Mouse (Mus musculus): ENCODE results near the gene Taok1. TPM values are rescaled to one million over a fixed set of nuclear protein-coding genes. Genes with fewer than 3 reads are reported as not detected.

Taok1 gene
- polyA plus RNA-seq, 1 experiment from 2014 or later, result 32.1 TPM

GRCm38 (mm10) chr11:77499354-77499753 lies 108.3 kb downstream of the Taok1 start:
- no peaks in the 10 kb centered on the region for H3K27me3 ChIP-seq (ENCODE audit: control insufficient read depth, insufficient read depth, low read length)
- H3K4me2 ChIP-seq (ENCODE audit: low read depth, low read length), result no peak overlapping the region
- peaks cover 26% of the 10 kb centered on the region for H3K4me1 ChIP-seq (ENCODE audit: control insufficient read depth, insufficient read depth, low read length)
- H3K9ac ChIP-seq (replicated peaks; ENCODE audit: low read depth, low read length), result no peak overlapping the region
- 81% methylated on average over 7 of the region's 7 CpGs for WGBS
- H3K9me3 ChIP-seq (ENCODE audit: control insufficient read depth, low read length), result no peaks in the 10 kb centered on the region
- ATAC-seq (ENCODE audit: low read depth), result no peak
- no peak overlapping the region for H3K27ac ChIP-seq (ENCODE audit: low read depth, low read length)
- peaks cover 30% of the 10 kb centered on the region for H3K36me3 ChIP-seq (ENCODE audit: control insufficient read depth, insufficient read depth, low read length)
- H3K4me3 ChIP-seq (ENCODE audit: low read depth, low read length), result no peak overlapping the region

- no peak for ATAC-seq (ENCODE audit: low read depth)
- Histone ChIP-seq H3K36me3 (ENCODE audit: control insufficient read depth, insufficient read depth, low read length) (peaks cover 23% of the 10 kb centered on the region), H3K27me3 (ENCODE audit: control insufficient read depth, insufficient read depth, low read length) (no peaks in the 10 kb centered on the region), H3K9ac (replicated peaks; ENCODE audit: low read depth, low read length) (no peak overlapping the region), H3K4me3 (ENCODE audit: low read depth, low read length) (no peak overlapping the region), H3K27ac (ENCODE audit: low read depth, low read length) (no peak overlapping the region), H3K4me1 (ENCODE audit: control insufficient read depth, insufficient read depth, low read length) (peaks cover 30% of the 10 kb centered on the region), H3K4me2 (ENCODE audit: low read depth, low read length) (no peak overlapping the region), H3K9me3 (ENCODE audit: control insufficient read depth, low read length) (no peaks in the 10 kb centered on the region)
- 71% methylated on average over 12 of the region's 12 CpGs for WGBS
These were observed 109.1 kb downstream of the Taok1 start for GRCm38 (mm10) chr11:77498261-77499139.

- Histone ChIP-seq H3K9ac (replicated peaks; ENCODE audit: low read depth, low read length) (no peak overlapping the region), H3K4me1 (ENCODE audit: control insufficient read depth, insufficient read depth, low read length) (peaks cover 30% of the 10 kb centered on the region), H3K9me3 (ENCODE audit: control insufficient read depth, low read length) (no peaks in the 10 kb centered on the region), H3K4me2 (ENCODE audit: low read depth, low read length) (no peak overlapping the region), H3K36me3 (ENCODE audit: control insufficient read depth, insufficient read depth, low read length) (peaks cover 16% of the 10 kb centered on the region), H3K4me3 (ENCODE audit: low read depth, low read length) (no peak overlapping the region), H3K27me3 (ENCODE audit: control insufficient read depth, insufficient read depth, low read length) (no peaks in the 10 kb centered on the region), H3K27ac (ENCODE audit: low read depth, low read length) (peak overlapping the region; percentile 40; the same call in 1 of the 2 replicates)
- no peak for ATAC-seq (ENCODE audit: low read depth)
- 29% methylated on average over 4 of the region's 4 CpGs for WGBS
These were observed 109.8 kb downstream of the Taok1 start for GRCm38 (mm10) chr11:77497851-77498250.

DNA sequence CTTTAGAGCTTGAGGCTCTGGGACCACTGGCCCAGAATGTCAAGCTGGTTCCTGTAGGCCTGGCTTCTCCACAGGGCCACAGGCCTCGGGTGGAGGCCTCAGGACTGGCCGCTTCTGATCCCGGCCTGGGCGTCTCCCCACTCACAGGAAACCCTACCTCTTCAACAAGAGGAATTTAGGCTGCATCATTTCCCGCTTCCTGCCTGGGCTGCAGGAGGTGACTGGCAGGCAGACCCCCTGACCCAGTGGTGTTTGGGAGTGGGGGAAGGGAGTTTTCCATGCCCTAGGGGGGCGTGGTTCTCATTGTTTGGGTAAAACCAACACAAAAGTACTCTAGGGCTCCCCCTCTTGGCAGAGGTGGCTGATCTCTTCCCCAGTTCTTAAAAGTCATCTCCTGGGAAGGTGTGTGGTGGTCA lies 110.3 kb downstream of the Taok1 start:
- 16% methylated on average over 6 of the region's 6 CpGs for WGBS
- ATAC-seq (ENCODE audit: low read depth), result no peak
- Histone ChIP-seq H3K36me3 (ENCODE audit: control insufficient read depth, insufficient read depth, low read length) (peaks cover 12% of the 10 kb centered on the region), H3K4me3 (ENCODE audit: low read depth, low read length) (no peak overlapping the region), H3K27me3 (ENCODE audit: control insufficient read depth, insufficient read depth, low read length) (no peaks in the 10 kb centered on the region), H3K4me2 (ENCODE audit: low read depth, low read length) (no peak overlapping the region), H3K27ac (ENCODE audit: low read depth, low read length) (peak overlapping the region; percentile 40; the same call in 1 of the 2 replicates), H3K9ac (replicated peaks; ENCODE audit: low read depth, low read length) (no peak overlapping the region), H3K4me1 (ENCODE audit: control insufficient read depth, insufficient read depth, low read length) (peaks cover 32% of the 10 kb centered on the region), H3K9me3 (ENCODE audit: control insufficient read depth, low read length) (no peaks in the 10 kb centered on the region)

GRCm38 (mm10) chr11:77495507-77495906 lies 112.1 kb downstream of the Taok1 start:
- H3K36me3 ChIP-seq (ENCODE audit: control insufficient read depth, insufficient read depth, low read length), result peaks cover 11% of the 10 kb centered on the region
- no peak overlapping the region for H3K4me2 ChIP-seq (ENCODE audit: low read depth, low read length)
- no peaks in the 10 kb centered on the region for H3K9me3 ChIP-seq (ENCODE audit: control insufficient read depth, low read length)
- no peak overlapping the region for H3K27ac ChIP-seq (ENCODE audit: low read depth, low read length)
- peaks cover 42% of the 10 kb centered on the region for H3K4me1 ChIP-seq (ENCODE audit: control insufficient read depth, insufficient read depth, low read length)
- ATAC-seq (ENCODE audit: low read depth), result no peak
- H3K4me3 ChIP-seq (ENCODE audit: low read depth, low read length), result no peak overlapping the region
- no peaks in the 10 kb centered on the region for H3K27me3 ChIP-seq (ENCODE audit: control insufficient read depth, insufficient read depth, low read length)
- no peak overlapping the region for H3K9ac ChIP-seq (replicated peaks; ENCODE audit: low read depth, low read length)

DNA sequence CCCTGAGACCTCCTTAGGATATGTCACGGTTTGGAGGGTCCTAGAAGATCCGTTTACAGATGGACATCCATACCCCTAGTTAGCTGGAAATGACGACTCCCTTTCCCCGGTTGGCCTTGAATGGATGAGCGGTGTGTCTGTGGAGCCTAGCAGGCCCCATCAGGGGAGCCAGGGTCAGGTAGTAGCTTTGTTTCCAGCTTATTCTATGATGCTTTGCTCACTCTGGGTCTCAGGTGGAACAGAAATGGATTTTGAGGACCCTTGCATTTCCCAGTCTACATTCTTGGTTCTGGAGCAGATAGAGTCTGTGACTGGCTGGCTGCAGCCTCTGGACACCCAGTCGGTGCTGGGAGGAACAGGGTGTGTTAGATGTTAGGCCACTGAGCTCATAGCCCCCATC lies 112.8 kb downstream of the Taok1 start:
- peaks cover 47% of the 10 kb centered on the region for H3K4me1 ChIP-seq (ENCODE audit: control insufficient read depth, insufficient read depth, low read length)
- H3K9me3 ChIP-seq (ENCODE audit: control insufficient read depth, low read length), result no peaks in the 10 kb centered on the region
- H3K27ac ChIP-seq (ENCODE audit: low read depth, low read length), result no peak overlapping the region
- H3K4me2 ChIP-seq (ENCODE audit: low read depth, low read length), result peak overlapping the region; percentile 85
- H3K27me3 ChIP-seq (ENCODE audit: control insufficient read depth, insufficient read depth, low read length), result no peaks in the 10 kb centered on the region
- H3K4me3 ChIP-seq (ENCODE audit: low read depth, low read length), result peak overlapping the region; percentile 96
- H3K9ac ChIP-seq (replicated peaks; ENCODE audit: low read depth, low read length), result peak overlapping the region; percentile 94
- 79% methylated on average over 6 of the region's 6 CpGs for WGBS
- no peak for ATAC-seq (ENCODE audit: low read depth)
- peaks cover 5% of the 10 kb centered on the region for H3K36me3 ChIP-seq (ENCODE audit: control insufficient read depth, insufficient read depth, low read length)

GRCm38 (mm10) chr11:77494344-77494676 lies 113.3 kb downstream of the Taok1 start:
- Histone ChIP-seq H3K4me3 (ENCODE audit: low read depth, low read length) (peak overlapping the region; percentile 96), H3K27ac (ENCODE audit: low read depth, low read length) (peak overlapping the region; percentile 81), H3K4me2 (ENCODE audit: low read depth, low read length) (peak overlapping the region; percentile 85), H3K9me3 (ENCODE audit: control insufficient read depth, low read length) (no peaks in the 10 kb centered on the region), H3K4me1 (ENCODE audit: control insufficient read depth, insufficient read depth, low read length) (peaks cover 47% of the 10 kb centered on the region), H3K27me3 (ENCODE audit: control insufficient read depth, insufficient read depth, low read length) (no peaks in the 10 kb centered on the region), H3K36me3 (ENCODE audit: control insufficient read depth, insufficient read depth, low read length) (no peaks in the 10 kb centered on the region; the same call in 1 of the 2 replicates), H3K9ac (replicated peaks; ENCODE audit: low read depth, low read length) (peak overlapping the region; percentile 94)
- ATAC-seq (ENCODE audit: low read depth), result no peak
- WGBS, result 33% methylated on average over 4 of the region's 4 CpGs

DNA sequence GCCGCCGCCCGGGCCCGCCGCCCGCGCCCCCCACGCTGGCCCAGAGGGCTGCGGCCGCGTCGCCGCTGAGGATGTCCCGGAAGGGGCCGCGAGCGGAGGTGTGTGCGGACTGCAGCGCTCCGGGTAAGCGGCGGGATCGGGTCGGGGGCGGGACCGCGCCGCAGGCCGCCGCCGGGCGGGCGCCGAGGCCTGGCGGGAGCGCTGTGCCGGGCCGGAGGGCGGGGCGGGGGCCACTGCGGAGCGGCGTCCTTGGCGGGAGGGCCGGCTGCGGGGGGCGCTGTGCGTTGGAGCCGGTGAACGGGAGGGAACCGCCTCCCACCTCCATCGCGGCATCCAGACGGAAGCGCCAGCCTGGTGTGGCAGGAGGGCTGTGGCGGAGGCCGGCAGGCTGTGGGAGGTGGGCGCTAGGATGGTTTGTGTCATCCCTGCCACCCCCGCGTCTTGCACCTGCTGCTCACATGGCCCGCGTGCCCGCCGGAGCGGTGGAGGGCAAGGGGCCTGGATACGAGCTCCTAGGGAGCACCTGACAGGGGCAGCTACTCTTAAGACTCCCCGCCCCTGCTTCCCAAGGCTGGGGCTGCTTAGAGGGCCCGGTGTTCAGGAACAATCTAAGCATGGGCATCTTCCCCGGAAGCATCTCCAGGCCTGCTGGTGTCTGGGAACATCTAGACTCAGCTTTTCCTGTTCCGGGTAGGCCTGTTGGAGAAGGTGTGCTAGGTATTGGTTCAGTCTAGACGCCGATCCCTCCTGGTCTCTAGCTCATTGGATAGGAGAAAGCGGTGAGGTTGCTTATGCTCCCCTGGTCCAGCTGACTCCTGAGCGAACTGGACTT lies 113.9 kb downstream of the Taok1 start, which contains the start of gene Git1:
Gene Git1 (plus strand): TSS at position 51 of the 832 bp plus-strand sequence.
- H3K4me3 ChIP-seq (ENCODE audit: low read depth, low read length), result peak within 1 kb of the TSS; percentile 96
- 2% methylated on average over 61 of the region's 74 CpGs for WGBS
- peaks cover 47% of the 10 kb centered on the region for H3K4me1 ChIP-seq (ENCODE audit: control insufficient read depth, insufficient read depth, low read length)
- peak within 1 kb of the TSS; percentile 85 for H3K4me2 ChIP-seq (ENCODE audit: low read depth, low read length)
- ATAC-seq (ENCODE audit: low read depth), result no peak; the same call in 1 of the 2 replicates
- peak within 1 kb of the TSS; percentile 94 for H3K9ac ChIP-seq (replicated peaks; ENCODE audit: low read depth, low read length)
- no peaks in the 10 kb centered on the region for H3K27me3 ChIP-seq (ENCODE audit: control insufficient read depth, insufficient read depth, low read length)
- peak within 1 kb of the TSS; percentile 81 for H3K27ac ChIP-seq (ENCODE audit: low read depth, low read length)
- H3K9me3 ChIP-seq (ENCODE audit: control insufficient read depth, low read length), result no peaks in the 10 kb centered on the region
- H3K36me3 ChIP-seq (ENCODE audit: control insufficient read depth, insufficient read depth, low read length), result no peaks in the 10 kb centered on the region

DNA sequence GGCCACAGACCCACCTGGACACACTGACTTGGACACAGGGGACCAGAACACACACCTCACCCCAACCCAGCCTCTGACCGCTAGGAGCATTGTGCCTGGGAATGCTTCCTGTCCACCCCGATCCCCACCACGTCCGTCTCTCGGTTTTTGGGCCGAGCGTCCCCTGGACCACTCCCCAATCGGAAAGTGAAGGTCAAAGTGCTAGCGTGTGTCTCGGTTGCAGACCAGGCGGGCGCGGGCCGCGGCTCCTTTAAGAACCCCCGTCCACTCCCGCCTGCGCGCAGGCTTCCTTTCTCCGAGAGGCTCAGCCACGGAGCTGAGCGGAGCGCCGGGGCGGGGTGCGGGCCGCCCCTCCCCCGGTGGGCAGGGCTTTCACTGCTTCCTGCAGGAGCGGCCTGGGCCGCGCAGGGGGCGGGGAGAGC lies 114.7 kb downstream of the Taok1 start:
- H3K9ac ChIP-seq (replicated peaks; ENCODE audit: low read depth, low read length), result peak overlapping the region; percentile 94
- H3K27ac ChIP-seq (ENCODE audit: low read depth, low read length), result peak overlapping the region; percentile 78
- no peaks in the 10 kb centered on the region for H3K9me3 ChIP-seq (ENCODE audit: control insufficient read depth, low read length)
- under 1% methylated on average over 21 of the region's 32 CpGs for WGBS
- H3K36me3 ChIP-seq (ENCODE audit: control insufficient read depth, insufficient read depth, low read length), result no peaks in the 10 kb centered on the region
- peak overlapping the region; percentile 71 for H3K4me2 ChIP-seq (ENCODE audit: low read depth, low read length)
- no peaks in the 10 kb centered on the region for H3K27me3 ChIP-seq (ENCODE audit: control insufficient read depth, insufficient read depth, low read length)
- H3K4me1 ChIP-seq (ENCODE audit: control insufficient read depth, insufficient read depth, low read length), result peaks cover 48% of the 10 kb centered on the region
- peak overlapping the region; percentile 96 for H3K4me3 ChIP-seq (ENCODE audit: low read depth, low read length)
- ATAC-seq (ENCODE audit: low read depth), result peak; percentile 69
